Mouse (Mus musculus): ENCODE data around the gene Med17. TPM values are rescaled to one million over a fixed set of nuclear protein-coding genes. Genes with fewer than 3 reads are reported as not detected.
"Not testable (repeated sequence)": the region's sequence is repeated elsewhere in the genome, so short reads cannot be mapped to it uniquely, and the experiment has no call there.

The Med17 gene
- polyA plus RNA-seq, 1 experiment from 2014 or later = 21.1 TPM

DNA sequence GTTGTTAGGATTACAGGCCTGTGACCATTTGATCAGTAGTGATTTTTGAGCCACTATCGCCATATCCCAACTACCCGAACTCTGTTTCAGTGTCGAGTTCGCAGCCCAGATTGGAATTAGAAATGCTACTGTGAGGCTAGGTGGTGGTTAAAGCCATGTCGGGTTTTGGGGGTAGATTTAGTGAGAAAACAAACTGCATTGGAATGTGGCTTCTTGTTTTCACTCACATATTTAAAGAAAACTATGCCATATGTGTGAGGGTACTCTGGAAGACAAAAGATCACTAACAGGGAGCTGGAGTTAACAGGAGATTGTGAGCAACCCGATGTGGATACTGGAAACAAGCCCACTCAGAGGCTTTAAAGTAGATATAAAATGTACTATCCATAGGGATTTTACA is 27.5 kb upstream of the Med17 start:
- H3K27ac ChIP-seq (replicated peaks) = peak overlapping the region; percentile 89
- H3K4me1 ChIP-seq = peaks cover 38% of the 10 kb centered on the region
- H3K4me3 ChIP-seq = peak overlapping the region; percentile 68
- H3K4me2 ChIP-seq = peak overlapping the region; percentile 82
- no peaks in the 10 kb centered on the region for H3K27me3 ChIP-seq (replicated peaks)
- H3K36me3 ChIP-seq = peaks cover 50% of the 10 kb centered on the region
- H3K9me3 ChIP-seq = no peaks in the 10 kb centered on the region
- peak overlapping the region; percentile 90 for H3K9ac ChIP-seq
- 3% methylated on average over 6 of the region's 6 CpGs for WGBS
- no peak for ATAC-seq (ENCODE audit: extremely low read depth, insufficient number of reproducible peaks, low FRiP score, low TSS enrichment)

DNA sequence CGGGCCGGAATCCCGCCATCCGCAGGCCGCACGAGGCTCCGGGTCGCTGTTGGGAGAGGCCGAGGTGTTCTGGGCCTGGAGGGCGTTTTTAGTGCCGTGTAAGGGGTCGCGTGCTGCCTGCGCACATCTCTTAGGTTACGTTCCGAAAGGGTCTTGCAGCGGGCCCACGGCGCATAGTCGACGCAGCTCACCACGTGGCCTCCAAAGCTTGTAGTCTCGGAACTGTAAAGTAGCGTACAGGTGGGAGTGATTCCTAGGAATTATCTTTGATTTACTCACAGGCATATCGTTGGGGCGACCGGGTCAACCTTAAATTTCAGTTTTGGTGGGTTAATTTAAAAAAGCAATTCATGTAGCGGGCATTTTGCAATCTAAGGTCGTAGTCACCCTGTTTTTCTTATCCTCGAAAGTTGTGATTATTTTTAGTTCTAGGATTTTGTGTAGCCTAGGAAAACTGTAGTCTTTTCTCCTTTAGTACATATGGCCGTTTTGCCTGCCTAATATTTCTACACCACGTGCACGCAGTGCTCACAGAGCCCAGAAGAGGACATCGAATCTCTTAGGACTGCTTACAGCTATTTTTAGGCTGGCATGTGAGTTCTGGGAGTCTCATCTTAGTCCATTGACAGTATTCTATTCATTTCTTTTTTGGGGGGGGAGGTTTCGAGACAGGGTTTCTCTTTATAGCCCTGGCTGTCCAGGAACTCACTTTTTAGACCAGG is 26.8 kb upstream of the Med17 start, which contains the start of gene 4931406C07Rik:
Gene 4931406C07Rik (minus strand): TSS at position 51 of the 722 bp plus-strand sequence.
- H3K4me2 ChIP-seq = peak within 1 kb of the TSS; percentile 82
- H3K9ac ChIP-seq = peak within 1 kb of the TSS; percentile 90
- ATAC-seq (ENCODE audit: extremely low read depth, insufficient number of reproducible peaks, low FRiP score, low TSS enrichment) = peak; percentile 26
- H3K4me1 ChIP-seq = peaks cover 38% of the 10 kb centered on the region
- peaks cover 43% of the 10 kb centered on the region for H3K36me3 ChIP-seq
- peak within 1 kb of the TSS; percentile 89 for H3K27ac ChIP-seq (replicated peaks)
- H3K27me3 ChIP-seq (replicated peaks) = no peaks in the 10 kb centered on the region
- under 1% methylated on average over 35 of the region's 35 CpGs for WGBS
- H3K4me3 ChIP-seq = peak within 1 kb of the TSS; percentile 68
- H3K9me3 ChIP-seq = no peaks in the 10 kb centered on the region

DNA sequence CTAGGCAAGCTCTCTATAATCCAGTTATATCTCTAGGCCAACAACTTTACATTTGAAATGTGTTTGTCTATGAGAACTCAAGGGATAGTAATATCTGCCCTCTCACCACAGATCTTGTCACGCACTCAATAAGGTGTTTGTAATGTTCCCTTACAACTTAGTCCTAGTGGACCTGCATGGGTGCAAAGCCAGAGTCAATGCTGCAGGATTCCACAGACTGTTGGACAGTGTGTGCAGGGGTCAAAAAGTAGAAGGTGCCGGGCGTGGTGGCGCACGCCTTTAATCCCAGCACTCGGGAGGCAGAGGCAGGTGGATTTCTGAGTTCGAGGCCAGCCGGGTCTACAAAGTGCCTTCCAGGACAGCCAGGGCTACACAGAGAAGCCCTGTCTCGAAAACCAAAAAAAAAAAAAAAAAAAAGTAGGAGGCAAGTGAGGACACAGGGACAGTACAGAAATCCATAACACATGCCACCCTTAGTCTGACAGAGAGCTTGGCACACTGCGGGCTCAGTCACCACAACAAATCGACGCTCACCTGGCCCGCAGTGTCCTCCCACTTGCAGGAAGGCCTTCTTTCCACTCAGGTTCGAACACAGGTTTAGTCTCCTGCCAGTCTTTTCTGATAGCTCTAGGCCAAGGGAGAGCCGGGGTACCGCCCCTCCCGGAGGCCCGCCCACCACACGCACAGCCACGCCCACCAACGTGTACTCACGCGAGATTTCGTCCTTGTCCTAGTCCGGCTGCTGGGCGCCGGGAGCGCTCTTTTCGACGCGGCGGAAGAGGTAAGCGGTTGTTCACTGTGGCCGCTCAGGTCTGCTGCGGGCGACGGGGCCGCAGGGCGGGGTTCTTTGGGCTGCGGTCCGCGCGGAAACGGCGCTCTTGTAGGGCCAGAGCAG is 26.0 kb upstream of the Med17 start, which contains the start of gene Taf1d:
Gene Taf1d (plus strand): TSS at position 712 of the 895 bp plus-strand sequence.
- peak within 1 kb of the TSS; percentile 68 for H3K4me3 ChIP-seq
- no peaks in the 10 kb centered on the region for H3K9me3 ChIP-seq
- H3K9ac ChIP-seq = peak within 1 kb of the TSS; percentile 90
- peaks cover 36% of the 10 kb centered on the region for H3K36me3 ChIP-seq
- H3K4me2 ChIP-seq = peak within 1 kb of the TSS; percentile 82
- peak within 1 kb of the TSS; percentile 89 for H3K27ac ChIP-seq (replicated peaks)
- peak; percentile 91 for ATAC-seq (ENCODE audit: extremely low read depth, insufficient number of reproducible peaks, low FRiP score, low TSS enrichment)
- H3K4me1 ChIP-seq = peaks cover 38% of the 10 kb centered on the region
- WGBS = 11% methylated on average over 45 of the region's 45 CpGs
- H3K27me3 ChIP-seq (replicated peaks) = no peaks in the 10 kb centered on the region

GRCm38 (mm10) chr9:15302881-15303280 is 23.1 kb upstream of the Med17 start:
- peaks cover 7% of the 10 kb centered on the region for H3K36me3 ChIP-seq
- H3K27me3 ChIP-seq (replicated peaks) = no peaks in the 10 kb centered on the region
- no peak for ATAC-seq (ENCODE audit: extremely low read depth, insufficient number of reproducible peaks, low FRiP score, low TSS enrichment)
- no peak overlapping the region for H3K9ac ChIP-seq
- 69% methylated on average over 2 of the region's 2 CpGs for WGBS
- H3K4me2 ChIP-seq = no peak overlapping the region
- H3K9me3 ChIP-seq = no peaks in the 10 kb centered on the region
- H3K4me3 ChIP-seq = no peak overlapping the region
- H3K27ac ChIP-seq (replicated peaks) = no peak overlapping the region
- H3K4me1 ChIP-seq = peaks cover 21% of the 10 kb centered on the region

- not testable (repeated sequence) for H3K9me3 ChIP-seq; H3K27me3 ChIP-seq (replicated peaks); H3K4me2 ChIP-seq; ATAC-seq (ENCODE audit: extremely low read depth, insufficient number of reproducible peaks, low FRiP score, low TSS enrichment); H3K9ac ChIP-seq; H3K4me3 ChIP-seq; H3K36me3 ChIP-seq
- 83% methylated on average over 6 of the region's 6 CpGs for WGBS
- H3K27ac ChIP-seq (replicated peaks) = peak overlapping the region; percentile 70; the same call in 1 of the 2 replicates
- peaks cover 12% of the 10 kb centered on the region for H3K4me1 ChIP-seq
Measured at GRCm38 (mm10) chr9:15302006-15302405, 22.3 kb upstream of the Med17 start.

DNA sequence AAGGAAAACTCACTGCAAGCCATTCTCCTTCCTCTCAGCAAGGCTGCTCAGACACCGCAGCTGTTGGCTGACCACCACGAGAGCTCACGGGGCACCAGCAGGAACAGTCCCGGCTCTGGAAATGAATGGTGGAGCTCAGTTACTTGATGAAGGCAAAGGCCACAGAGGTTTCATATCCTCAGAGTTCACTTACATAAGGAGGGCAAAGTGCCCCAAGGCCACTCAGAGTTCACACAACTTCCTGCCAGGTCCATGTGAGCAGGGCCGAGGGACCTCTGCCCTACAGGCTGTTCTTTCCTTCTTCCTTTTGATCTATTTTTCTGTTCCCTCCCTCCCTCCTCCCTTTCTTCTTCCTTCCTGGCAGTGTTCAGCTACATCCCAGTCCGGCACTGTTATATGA is 21.7 kb upstream of the Med17 start:
- H3K27ac ChIP-seq (replicated peaks) = peak overlapping the region; percentile 70
- H3K4me1 ChIP-seq = peaks cover 8% of the 10 kb centered on the region
- 59% methylated on average over 6 of the region's 6 CpGs for WGBS
- ATAC-seq (ENCODE audit: extremely low read depth, insufficient number of reproducible peaks, low FRiP score, low TSS enrichment) = no peak
- H3K9me3 ChIP-seq = no peaks in the 10 kb centered on the region
- 0 out of 2 replicates have a peak overlapping the region, but pooled peaks have one; percentile 1 for H3K4me3 ChIP-seq
- no peaks in the 10 kb centered on the region for H3K27me3 ChIP-seq (replicated peaks)
- H3K9ac ChIP-seq = peak overlapping the region; percentile 34; the same call in 1 of the 2 replicates
- H3K36me3 ChIP-seq = peaks cover 9% of the 10 kb centered on the region; the same call in 1 of the 2 replicates
- peak overlapping the region; percentile 34 for H3K4me2 ChIP-seq

- Histone ChIP-seq H3K9me3 (no peaks in the 10 kb centered on the region), H3K4me3 (no peak overlapping the region), H3K9ac (no peak overlapping the region), H3K4me2 (no peak overlapping the region), H3K27ac (replicated peaks) (no peak overlapping the region), H3K4me1 (peaks cover 2% of the 10 kb centered on the region; the same call in 1 of the 2 replicates), H3K27me3 (replicated peaks) (no peaks in the 10 kb centered on the region), H3K36me3 (peaks cover 14% of the 10 kb centered on the region; the same call in 1 of the 2 replicates)
- WGBS = 87% methylated on average over 5 of the region's 5 CpGs
- no peak for ATAC-seq (ENCODE audit: extremely low read depth, insufficient number of reproducible peaks, low FRiP score, low TSS enrichment)
Measured at GRCm38 (mm10) chr9:15300056-15300455, 20.3 kb upstream of the Med17 start.

DNA sequence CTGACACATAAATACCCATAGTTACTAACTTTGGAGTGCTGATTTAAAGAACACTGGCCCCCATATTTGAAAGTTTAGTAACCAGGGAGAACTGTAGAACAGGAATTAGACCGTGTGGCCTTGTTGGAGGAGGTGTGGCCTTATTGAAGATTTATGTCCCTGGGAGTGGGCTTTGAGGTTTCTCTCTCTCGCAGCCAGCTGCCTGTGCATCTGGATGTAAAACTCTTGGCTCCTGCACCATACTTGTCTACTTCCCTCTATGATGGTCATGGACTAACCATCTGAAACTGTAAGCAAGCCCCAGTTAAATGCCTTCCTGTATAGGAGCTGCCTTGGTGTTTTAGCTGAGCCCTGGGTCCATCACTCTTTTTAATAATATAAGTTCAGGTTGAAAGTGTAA is 18.7 kb upstream of the Med17 start:
- Histone ChIP-seq H3K4me3 (no peak overlapping the region), H3K27me3 (replicated peaks) (no peaks in the 10 kb centered on the region), H3K9me3 (no peaks in the 10 kb centered on the region), H3K9ac (no peak overlapping the region), H3K36me3 (peaks cover 16% of the 10 kb centered on the region; the same call in 1 of the 2 replicates), H3K4me1 (no peaks in the 10 kb centered on the region), H3K27ac (replicated peaks) (no peak overlapping the region), H3K4me2 (no peak overlapping the region)
- WGBS = 52% methylated on average over 2 of the region's 2 CpGs
- ATAC-seq (ENCODE audit: extremely low read depth, insufficient number of reproducible peaks, low FRiP score, low TSS enrichment) = no peak

GRCm38 (mm10) chr9:15297112-15297511 is 17.4 kb upstream of the Med17 start:
- ATAC-seq (ENCODE audit: extremely low read depth, insufficient number of reproducible peaks, low FRiP score, low TSS enrichment) = no peak
- 82% methylated on average over 7 of the region's 7 CpGs for WGBS

GRCm38 (mm10) chr9:15289251-15289650 is 9.5 kb upstream of the Med17 start:
- 59% methylated on average over 6 of the region's 6 CpGs for WGBS

More at GRCm38 (mm10) chr9:15297112-15297511, 17.4 kb upstream of the Med17 start:
- no peaks in the 10 kb centered on the region for H3K27me3 ChIP-seq (replicated peaks)
- no peak overlapping the region for H3K4me3 ChIP-seq
- no peaks in the 10 kb centered on the region for H3K4me1 ChIP-seq
- H3K27ac ChIP-seq (replicated peaks) = no peak overlapping the region
- peaks cover 26% of the 10 kb centered on the region for H3K36me3 ChIP-seq
- H3K4me2 ChIP-seq = no peak overlapping the region
- H3K9me3 ChIP-seq = no peaks in the 10 kb centered on the region
- no peak overlapping the region for H3K9ac ChIP-seq

GRCm38 (mm10) chr9:15288402-15288801 is 8.7 kb upstream of the Med17 start:
- peaks cover 42% of the 10 kb centered on the region for H3K36me3 ChIP-seq
- 75% methylated on average over 3 of the region's 3 CpGs for WGBS

More at GRCm38 (mm10) chr9:15289251-15289650, 9.5 kb upstream of the Med17 start:
- H3K9me3 ChIP-seq = no peaks in the 10 kb centered on the region
- no peak overlapping the region for H3K9ac ChIP-seq
- no peak overlapping the region for H3K4me3 ChIP-seq
- H3K27me3 ChIP-seq (replicated peaks) = no peaks in the 10 kb centered on the region
- no peak overlapping the region for H3K27ac ChIP-seq (replicated peaks)
- no peak overlapping the region for H3K4me2 ChIP-seq
- H3K4me1 ChIP-seq = 0 out of 2 replicates have a peak, but pooled peaks cover 4% of the 10 kb centered on the region
- ATAC-seq (ENCODE audit: extremely low read depth, insufficient number of reproducible peaks, low FRiP score, low TSS enrichment) = no peak
- peaks cover 40% of the 10 kb centered on the region for H3K36me3 ChIP-seq

More at GRCm38 (mm10) chr9:15288402-15288801, 8.7 kb upstream of the Med17 start:
- H3K4me3 ChIP-seq = no peak overlapping the region
- no peak overlapping the region for H3K9ac ChIP-seq
- H3K27ac ChIP-seq (replicated peaks) = no peak overlapping the region
- no peak for ATAC-seq (ENCODE audit: extremely low read depth, insufficient number of reproducible peaks, low FRiP score, low TSS enrichment)
- no peaks in the 10 kb centered on the region for H3K9me3 ChIP-seq
- H3K4me2 ChIP-seq = no peak overlapping the region
- 0 out of 2 replicates have a peak, but pooled peaks cover 4% of the 10 kb centered on the region for H3K4me1 ChIP-seq
- no peaks in the 10 kb centered on the region for H3K27me3 ChIP-seq (replicated peaks)
